Mouse (Mus musculus): ENCODE data around the gene Wipf1. TPM values are rescaled to one million over a fixed set of nuclear protein-coding genes. Genes with fewer than 3 reads are reported as not detected.

Gene Wipf1
- polyA plus RNA-seq, 1 experiment from 2014 or later: 10.3 TPM

DNA sequence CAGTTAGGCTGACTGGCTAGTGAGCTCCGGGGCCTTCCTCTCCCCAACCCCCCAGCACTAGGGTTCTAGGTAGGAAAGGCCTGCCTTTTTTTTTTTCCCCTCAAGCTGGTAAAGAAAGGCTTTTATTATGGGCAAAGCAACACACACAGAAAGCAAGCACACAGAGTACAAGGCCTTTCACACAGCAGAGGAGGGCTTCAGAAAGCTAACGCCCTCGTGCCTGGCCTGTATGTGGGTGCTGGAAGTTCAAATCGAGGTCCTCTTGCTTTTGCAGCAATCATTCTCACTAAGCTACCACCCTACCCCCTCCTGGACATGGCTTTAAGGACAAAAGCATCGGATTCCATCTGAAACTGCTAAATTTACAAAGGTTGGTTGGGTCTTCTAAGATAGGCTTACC is 149.9 kb downstream of the Wipf1 start:
- Histone ChIP-seq H3K4me1 (replicated peaks; ENCODE audit: control insufficient read depth, insufficient read depth, low read length) (no peaks in the 10 kb centered on the region), H3K4me2 (replicated peaks; ENCODE audit: low read depth) (no peak overlapping the region), H3K27ac (ENCODE audit: low read depth, low read length) (no peak overlapping the region), H3K4me3 (ENCODE audit: low read depth, low read length) (no peak overlapping the region), H3K36me3 (ENCODE audit: control insufficient read depth, insufficient read depth) (peaks cover 7% of the 10 kb centered on the region; the same call in 1 of the 2 replicates), H3K27me3 (replicated peaks; ENCODE audit: control insufficient read depth, insufficient read depth, low read length) (no peaks in the 10 kb centered on the region), H3K9me3 (ENCODE audit: control insufficient read depth) (no peaks in the 10 kb centered on the region), H3K9ac (ENCODE audit: low read depth, low read length) (no peak overlapping the region)
- 81% methylated on average over 5 of the region's 5 CpGs for WGBS
- ATAC-seq: no peak
- TF ChIP-seq CTCF (IDR thresholded peaks at IDR 0.05; ENCODE audit: low read depth): no peak

Other genes with a start within 250 kb of the Wipf1 start
- 7.8 and 8.7 TPM in 2 replicates for gene Scrn3, start 217.1 kb downstream of the Wipf1 start, polyA plus RNA-seq (2015; fragmentation: Nextera tagmentation; extraction: Ambion mirVana)
- gene Cir1, start 217.0 kb downstream of the Wipf1 start, polyA plus RNA-seq (2015; fragmentation: Nextera tagmentation; extraction: Ambion mirVana): 17.1 and 19.9 TPM in 2 replicates
- gene Gpr155, start 143.2 kb downstream of the Wipf1 start, polyA plus RNA-seq (2015; fragmentation: Nextera tagmentation; extraction: Ambion mirVana): 18.1 and 22.6 TPM in 2 replicates
- 0.08 and 0.12 TPM in 2 replicates for gene Chrna1, start 50.6 kb upstream of the Wipf1 start, polyA plus RNA-seq (2015; fragmentation: Nextera tagmentation; extraction: Ambion mirVana)
- gene Chn1, start 245.6 kb upstream of the Wipf1 start, polyA plus RNA-seq (2015; fragmentation: Nextera tagmentation; extraction: Ambion mirVana): 8.1 and 9.5 TPM in 2 replicates